Mouse (Mus musculus) heart, embryonic 15.5 days (tissue): ENCODE results near the gene Prpf3. TPM values are rescaled to one million over a fixed set of nuclear protein-coding genes. Genes with fewer than 3 reads are reported as not detected.
"Not testable (repeated sequence)": the region's sequence is repeated elsewhere in the genome, so short reads cannot be mapped to it uniquely, and the experiment has no call there.

Experiments used
- ATAC-seq: fragments of 200-750 bp; cut with Nextera tagmentation; replicated peaks from 2 replicates; pipeline ENCODE4 v1.8.0; 2017; ENCODE audit warnings: low read depth, moderate TSS enrichment; ENCODE audit not compliant: insufficient number of reproducible peaks, insufficient read depth, low FRiP score
- H3K27ac ChIP-seq: fragments of 300-500 bp; sonication (generic); 2 replicates; pipeline ENCODE4 v1.5.1; 2015; ENCODE audit warnings: mild to moderate bottlenecking, inconsistent platforms
- H3K27me3 ChIP-seq: fragments of 300-500 bp; sonication (generic); 2 replicates; pipeline ENCODE4 v1.6.1; 2015; ENCODE audit warnings: inconsistent platforms
- H3K36me3 ChIP-seq: fragments of 300-500 bp; sonication (generic); 2 replicates; pipeline ENCODE4 v1.6.1; 2015; ENCODE audit warnings: mild to moderate bottlenecking, inconsistent platforms
- H3K4me1 ChIP-seq: fragments of 300-500 bp; sonication (generic); replicated peaks from 2 replicates; pipeline ENCODE4 v1.6.1; 2015; ENCODE audit warnings: inconsistent platforms
- H3K4me2 ChIP-seq: fragments of 300-500 bp; sonication (generic); 2 replicates; pipeline ENCODE4 v1.6.1; 2015; ENCODE audit warnings: inconsistent platforms, mild to moderate bottlenecking, moderate library complexity
- H3K4me3 ChIP-seq: fragments of 300-500 bp; sonication (generic); 2 replicates; pipeline ENCODE4 v1.5.1; 2015; ENCODE audit warnings: mild to moderate bottlenecking, inconsistent platforms
- H3K9ac ChIP-seq: fragments of 300-500 bp; sonication (generic); 2 replicates; pipeline ENCODE4 v1.6.1; 2015; ENCODE audit warnings: mild to moderate bottlenecking, inconsistent platforms
- H3K9me3 ChIP-seq: fragments of 300-500 bp; sonication (generic); replicated peaks from 2 replicates; pipeline ENCODE4 v1.6.1; 2016; ENCODE audit warnings: inconsistent platforms
- WGBS: fragments of 180-500 bp; shearing (Covaris S2); methylation state at CpG from one replicate; pipeline ENCODE4 v1.1.7; 2015; ENCODE audit warnings: mixed read lengths; 5-methylcytosine and 5-hydroxymethylcytosine counted together
- polyA plus RNA-seq: library from polyadenylated mRNA; unstranded; fragments of >200 nt; fragmentation: Nextera tagmentation; extraction: Ambion mirVana; gene quantifications from 2 replicates; pipeline ENCODE4 v1.2.1, GENCODE M21; 2015

Gene Prpf3
- 27.5 and 31.0 TPM in 2 replicates for polyA plus RNA-seq

GRCm38 (mm10) chr3:95855502-95856089 lies at the start of gene Prpf3:
TSS of gene Prpf3 (minus strand) at chr3:95855885.
- H3K27me3 ChIP-seq, result no peaks in the 10 kb centered on the region
- WGBS, result under 1% methylated on average over 56 of the region's 56 CpGs
- peaks cover 25% of the 10 kb centered on the region for H3K36me3 ChIP-seq
- peak; percentile 96 for ATAC-seq
- H3K27ac ChIP-seq, result peak within 1 kb of the TSS; percentile 79
- no peaks in the 10 kb centered on the region for H3K9me3 ChIP-seq
- H3K9ac ChIP-seq, result peak within 1 kb of the TSS; percentile 93
- peak within 1 kb of the TSS; percentile 78 for H3K4me2 ChIP-seq
- H3K4me1 ChIP-seq, result peaks cover 18% of the 10 kb centered on the region
- peak within 1 kb of the TSS; percentile 82 for H3K4me3 ChIP-seq

- no peaks in the 10 kb centered on the region for H3K9me3 ChIP-seq
- H3K36me3 ChIP-seq, result no peaks in the 10 kb centered on the region
- ATAC-seq, result no peak; the same call in 1 of the 2 replicates
- H3K4me2 ChIP-seq, result peak within 1 kb of the TSS; percentile 77
- H3K27me3 ChIP-seq, result no peaks in the 10 kb centered on the region
- peak within 1 kb of the TSS; percentile 56 for H3K9ac ChIP-seq
- H3K27ac ChIP-seq, result peak within 1 kb of the TSS; percentile 87
- H3K4me3 ChIP-seq, result peak within 1 kb of the TSS; percentile 47
- under 1% methylated on average over 15 of the region's 15 CpGs for WGBS
- H3K4me1 ChIP-seq, result peaks cover 43% of the 10 kb centered on the region
Measured at GRCm38 (mm10) chr3:95904568-95904967, 48.9 kb upstream of the Prpf3 start, which contains the start of gene Car14. TSS of gene Car14 (minus strand) at chr3:95904691.

- no peak for ATAC-seq
- WGBS, result 7% methylated on average over 15 of the region's 15 CpGs
- H3K27me3 ChIP-seq, result no peaks in the 10 kb centered on the region
- H3K9ac ChIP-seq, result peak overlapping the region; percentile 56
- peak overlapping the region; percentile 47 for H3K4me3 ChIP-seq
- peak overlapping the region; percentile 77 for H3K4me2 ChIP-seq
- H3K9me3 ChIP-seq, result no peaks in the 10 kb centered on the region
- no peaks in the 10 kb centered on the region for H3K36me3 ChIP-seq
- H3K27ac ChIP-seq, result peak overlapping the region; percentile 87
- peaks cover 43% of the 10 kb centered on the region for H3K4me1 ChIP-seq
Measured at GRCm38 (mm10) chr3:95903753-95904502, 48.2 kb upstream of the Prpf3 start.

- Histone ChIP-seq H3K4me3 (peak overlapping the region; percentile 47), H3K4me2 (peak overlapping the region; percentile 77), H3K4me1 (peaks cover 43% of the 10 kb centered on the region), H3K27me3 (no peaks in the 10 kb centered on the region), H3K9me3 (no peaks in the 10 kb centered on the region), H3K9ac (peak overlapping the region; percentile 37; the same call in 1 of the 2 replicates), H3K36me3 (peaks cover 4% of the 10 kb centered on the region; the same call in 1 of the 2 replicates), H3K27ac (peak overlapping the region; percentile 87)
- WGBS, result 28% methylated on average over 6 of the region's 6 CpGs
- ATAC-seq, result no peak
Measured at GRCm38 (mm10) chr3:95902643-95903042, 47.0 kb upstream of the Prpf3 start.

- Histone ChIP-seq H3K27ac (peak overlapping the region; percentile 87), H3K4me2 (peak overlapping the region; percentile 77)
- ATAC-seq, result no peak
Measured at GRCm38 (mm10) chr3:95902373-95902625, 46.6 kb upstream of the Prpf3 start.

GRCm38 (mm10) chr3:95901616-95902372 lies 46.1 kb upstream of the Prpf3 start:
- 58% methylated on average over 9 of the region's 9 CpGs for WGBS
- no peaks in the 10 kb centered on the region for H3K27me3 ChIP-seq
- H3K4me1 ChIP-seq, result peaks cover 38% of the 10 kb centered on the region
- peak overlapping the region; percentile 47; the same call in 1 of the 2 replicates for H3K4me3 ChIP-seq
- no peak for ATAC-seq
- peak overlapping the region; percentile 33; the same call in 1 of the 2 replicates for H3K9ac ChIP-seq
- H3K36me3 ChIP-seq, result peaks cover 7% of the 10 kb centered on the region; the same call in 1 of the 2 replicates
- H3K4me2 ChIP-seq, result peak overlapping the region; percentile 77
- H3K27ac ChIP-seq, result peak overlapping the region; percentile 87
- no peaks in the 10 kb centered on the region for H3K9me3 ChIP-seq

More at GRCm38 (mm10) chr3:95902373-95902625, 46.6 kb upstream of the Prpf3 start:
- H3K4me3 ChIP-seq, result peak overlapping the region; percentile 47
- H3K9me3 ChIP-seq, result no peaks in the 10 kb centered on the region
- peaks cover 43% of the 10 kb centered on the region for H3K4me1 ChIP-seq
- H3K36me3 ChIP-seq, result peaks cover 6% of the 10 kb centered on the region; the same call in 1 of the 2 replicates
- no peaks in the 10 kb centered on the region for H3K27me3 ChIP-seq
- H3K9ac ChIP-seq, result peak overlapping the region; percentile 37

- Histone ChIP-seq H3K4me1 (peaks cover 28% of the 10 kb centered on the region), H3K9ac (no peak overlapping the region), H3K36me3 (peaks cover 7% of the 10 kb centered on the region; the same call in 1 of the 2 replicates), H3K27me3 (no peaks in the 10 kb centered on the region), H3K4me3 (no peak overlapping the region), H3K9me3 (no peaks in the 10 kb centered on the region), H3K27ac (no peak overlapping the region), H3K4me2 (no peak overlapping the region)
- no peak for ATAC-seq
- WGBS, result 74% methylated on average over 13 of the region's 13 CpGs
Measured at GRCm38 (mm10) chr3:95899800-95900524, 44.3 kb upstream of the Prpf3 start.

GRCm38 (mm10) chr3:95895501-95895900 lies 39.8 kb upstream of the Prpf3 start:
- H3K9me3 ChIP-seq, H3K27ac ChIP-seq, H3K36me3 ChIP-seq, ATAC-seq, H3K27me3 ChIP-seq, H3K9ac ChIP-seq: not testable (repeated sequence)
- Histone ChIP-seq H3K4me2 (peak overlapping the region; percentile 13; the same call in 1 of the 2 replicates), H3K4me3 (0 out of 2 replicates have a peak overlapping the region, but pooled peaks have one; percentile 62), H3K4me1 (peaks cover 35% of the 10 kb centered on the region)
- 83% methylated on average over 7 of the region's 7 CpGs for WGBS

GRCm38 (mm10) chr3:95894317-95895160 lies 38.9 kb upstream of the Prpf3 start:
- ATAC-seq, result no peak
- Histone ChIP-seq H3K4me1 (peaks cover 38% of the 10 kb centered on the region), H3K27ac (peak overlapping the region; percentile 81), H3K4me2 (peak overlapping the region; percentile 67), H3K4me3 (peak overlapping the region; percentile 62), H3K27me3 (no peaks in the 10 kb centered on the region), H3K9ac (peak overlapping the region; percentile 70), H3K9me3 (no peaks in the 10 kb centered on the region), H3K36me3 (peaks cover 7% of the 10 kb centered on the region; the same call in 1 of the 2 replicates)
- 6% methylated on average over 16 of the region's 16 CpGs for WGBS
